Mouse (Mus musculus) thymus, postnatal 25 days (tissue): Measurements from ENCODE around the gene Psmd14.

Source experiments
- DNase-seq: peaks from one replicate; pipeline ENCODE4 v3.0.0; 2022

Psmd14 gene

GRCm38 (mm10) chr2:61711108-61712040 lies at the start of gene Psmd14:
Psmd14 (plus strand) TSS chr2:61711694.
- peak; percentile 83 for DNase-seq

- no peak for DNase-seq
These were observed 48.7 kb upstream of the Psmd14 start for GRCm38 (mm10) chr2:61662833-61663232.

- DNase-seq = no peak
These were observed 47.8 kb upstream of the Psmd14 start for GRCm38 (mm10) chr2:61663573-61664241.

- DNase-seq = no peak
These were observed 44.1 kb upstream of the Psmd14 start for GRCm38 (mm10) chr2:61667420-61667819.

GRCm38 (mm10) chr2:61668260-61668659 lies 43.2 kb upstream of the Psmd14 start:
- peak; percentile 71 for DNase-seq

- no peak for DNase-seq
These were observed 36.9 kb upstream of the Psmd14 start for GRCm38 (mm10) chr2:61674555-61674954.

- DNase-seq = no peak
These were observed 29.9 kb upstream of the Psmd14 start for GRCm38 (mm10) chr2:61681572-61681971.

GRCm38 (mm10) chr2:61686533-61686932 lies 25.0 kb upstream of the Psmd14 start:
- DNase-seq = no peak

- no peak for DNase-seq
These were observed 22.4 kb upstream of the Psmd14 start for GRCm38 (mm10) chr2:61689086-61689485.

GRCm38 (mm10) chr2:61709570-61709969 lies 1.9 kb upstream of the Psmd14 start:
- no peak for DNase-seq

- DNase-seq = no peak
These were observed 1.0 kb downstream of the Psmd14 start for GRCm38 (mm10) chr2:61712526-61712925.

GRCm38 (mm10) chr2:61722401-61722982 lies 11.0 kb downstream of the Psmd14 start:
- no peak for DNase-seq

- DNase-seq = no peak
These were observed 21.4 kb downstream of the Psmd14 start for GRCm38 (mm10) chr2:61732802-61733486.

- DNase-seq = no peak
These were observed 22.7 kb downstream of the Psmd14 start for GRCm38 (mm10) chr2:61734175-61734574.

- DNase-seq = no peak
These were observed 34.6 kb downstream of the Psmd14 start for GRCm38 (mm10) chr2:61746051-61746450.

- DNase-seq = no peak
These were observed 35.1 kb downstream of the Psmd14 start for GRCm38 (mm10) chr2:61746580-61746979.

GRCm38 (mm10) chr2:61747411-61747810 lies 35.9 kb downstream of the Psmd14 start:
- no peak for DNase-seq

- DNase-seq = no peak
These were observed 39.2 kb downstream of the Psmd14 start for GRCm38 (mm10) chr2:61750702-61751101.

- DNase-seq = no peak
These were observed 39.8 kb downstream of the Psmd14 start for GRCm38 (mm10) chr2:61751286-61751685.

- no peak for DNase-seq
These were observed 40.9 kb downstream of the Psmd14 start for GRCm38 (mm10) chr2:61752362-61752761.

GRCm38 (mm10) chr2:61754989-61755388 lies 43.5 kb downstream of the Psmd14 start:
- no peak for DNase-seq

GRCm38 (mm10) chr2:61759234-61759855 lies 47.9 kb downstream of the Psmd14 start:
- DNase-seq = no peak

GRCm38 (mm10) chr2:61760044-61760443 lies 48.5 kb downstream of the Psmd14 start:
- DNase-seq = no peak
